Mouse (Mus musculus) bone marrow, adult 2 months (tissue): ENCODE results near the gene Crispld2.

Source experiments
- CTCF ChIP-seq: fragments of 200-500 bp; IDR thresholded peaks from 2 replicates; pipeline ENCODE4 v1.5.1; 2011; ENCODE audit warnings: low read length, control low read depth; ENCODE audit not compliant: control insufficient read depth, insufficient read depth
- POLR2A ChIP-seq: fragments of 200-500 bp; IDR thresholded peaks from 2 replicates; pipeline ENCODE4 v1.6.1; 2011; ENCODE audit warnings: low read depth, mild to moderate bottlenecking, control low read depth, low read length, borderline replicate concordance; ENCODE audit not compliant: control insufficient read depth

- TF ChIP-seq CTCF (no peak), POLR2A (no peak)
Measured at GRCm38 (mm10) chr8:119981253-119981652, 11.0 kb upstream of the Crispld2 start.
